Comparison of ENCODE assay signal across 11 mouse cellular contexts in genomic region chr9:116976575-116977408, GRCm38 (mm10).
DNase-seq lines count a peak whose midpoint lies in the region; ATAC-seq and TF ChIP-seq lines count a peak whose summit lies in the region.
"Had no signal": no experiment of that assay in that cellular context is flagged by ENCODE, and none has a peak within 500 bp of the region (broad histone marks: within the 10 kb centered on the region; RNA-seq: fewer than 3 reads in every experiment).

No protein-coding gene starts in this region.

- H3K27me3 ChIP-seq in heart, adult 2 months (ENCODE audit: control insufficient read depth, insufficient read depth, low read length): no peaks in the 10 kb centered on the region; the same call in 1 of the 2 replicates
- no peaks in the 10 kb centered on the region for H3K27me3 ChIP-seq in lung, embryonic 15.5 days
- H3K27me3 ChIP-seq: heart, embryonic 15.5 days; megakaryocyte, embryonic 14.5 days had no signal

- H3K4me3 ChIP-seq in heart, adult 2 months: no peak overlapping the region
- no peak overlapping the region for H3K4me3 ChIP-seq in lung, embryonic 15.5 days
- H3K4me3 ChIP-seq: heart, embryonic 15.5 days; megakaryocyte, embryonic 14.5 days had no signal

- H3K4me1 ChIP-seq in heart, adult 2 months (ENCODE audit: control insufficient read depth, insufficient read depth, low read length): peaks cover 3% of the 10 kb centered on the region
- H3K4me1 ChIP-seq in lung, embryonic 15.5 days: peaks cover 12% of the 10 kb centered on the region; the same call in 1 of the 2 replicates
- H3K4me1 ChIP-seq: megakaryocyte, embryonic 14.5 days had no signal

- intact Hi-C loops in heart, adult 2 months (cut with DNase I): no loop called here
- intact Hi-C loops in heart, postnatal 14 days (cut with DNase I): no loop called here

- no peak for TF ChIP-seq EP300 in heart, adult 2 months (IDR thresholded peaks at IDR 0.05; ENCODE audit: insufficient read depth, low read depth, low read length)

- no peak overlapping the region for H3K4me2 ChIP-seq in lung, embryonic 15.5 days
- H3K4me2 ChIP-seq: heart, embryonic 15.5 days had no signal

- no peaks in the 10 kb centered on the region for H3K79me2 ChIP-seq in heart, adult 2 months (replicated peaks; ENCODE audit: control insufficient read depth, insufficient read depth, low read length)

- H3K36me3 ChIP-seq in heart, adult 2 months (ENCODE audit: control insufficient read depth, insufficient read depth, low read length): no peaks in the 10 kb centered on the region
- no peaks in the 10 kb centered on the region; the same call in 1 of the 2 replicates for H3K36me3 ChIP-seq in lung, embryonic 15.5 days
- H3K36me3 ChIP-seq: heart, embryonic 15.5 days had no signal

- TF ChIP-seq CTCF in heart, adult 2 months (IDR thresholded peaks at IDR 0.05): peak; percentile 26; the same call in 1 of the 2 replicates

- no peak for TF ChIP-seq POLR2A in heart, adult 2 months (IDR thresholded peaks at IDR 0.05; ENCODE audit: insufficient read depth, low read depth, low read length)

- no peaks in the 10 kb centered on the region for H3K9me3 ChIP-seq in lung, embryonic 15.5 days
- H3K9me3 ChIP-seq: heart, embryonic 15.5 days had no signal

- no peak overlapping the region for H3K9ac ChIP-seq in heart, adult 2 months (ENCODE audit: low read depth, low read length)
- H3K9ac ChIP-seq in lung, embryonic 15.5 days: no peak overlapping the region
- H3K9ac ChIP-seq: heart, embryonic 15.5 days had no signal

- no peak for ATAC-seq in lung, embryonic 15.5 days (ENCODE audit: borderline replicate concordance, extremely low read depth, low FRiP score, low TSS enrichment)

- no peak overlapping the region for H3K27ac ChIP-seq in heart, adult 2 months
- peak overlapping the region; percentile 44 for H3K27ac ChIP-seq in lung, embryonic 15.5 days
- H3K27ac ChIP-seq: heart, embryonic 15.5 days had no signal

- 91% methylated on average over 21 of the region's 21 CpGs for WGBS in heart, adult 2 months
- 57% methylated on average over 21 of the region's 21 CpGs for WGBS in lung, embryonic 15.5 days

- no peak for DNase-seq in heart, adult 2 months
- no peak for DNase-seq in heart, postnatal 14 days
- no peak for DNase-seq in lung, adult 18-20 months
- DNase-seq in layer of hippocampus, adult 9-10 months (ENCODE audit: low spot score): peak; percentile 32
- DNase-seq in testis, postnatal 10 days (ENCODE audit: low spot score): peak; percentile 37
- no peak for DNase-seq in cerebellum, adult 18-20 months
- DNase-seq in adrenal gland, postnatal 14 days: no peak
- DNase-seq: cerebellum, adult 9-10 months had no signal

Comparison
In these comparisons a context has a peak if more than half of its experiments do, and no peak if none do; other contexts are left out.
1. DNase-seq: peak in layer of hippocampus, adult 9-10 months (single experiment) and testis, postnatal 10 days (single experiment); none in heart, adult 2 months (0 of 2), heart, postnatal 14 days (0 of 2), lung, adult 18-20 months (0 of 2), cerebellum, adult 18-20 months (0 of 2) and adrenal gland, postnatal 14 days (single experiment).